Mouse (Mus musculus) hindbrain, embryonic 15.5 days (tissue): ENCODE measurements around the gene Scn8a. TPM values are rescaled to one million over a fixed set of nuclear protein-coding genes. Genes with fewer than 3 reads are reported as not detected.

ENCODE experiments used
- ATAC-seq: fragments of 200-750 bp; cut with Nextera tagmentation; 2 replicates; pipeline ENCODE4 v1.8.0; 2017; ENCODE audit warnings: low read depth, moderate number of reproducible peaks, moderate TSS enrichment; ENCODE audit not compliant: low FRiP score
- H3K27ac ChIP-seq: fragments of 300-500 bp; sonication (generic); replicated peaks from 2 replicates; pipeline ENCODE4 v1.5.1; 2015; ENCODE audit warnings: mild to moderate bottlenecking, inconsistent platforms
- H3K27me3 ChIP-seq: fragments of 300-500 bp; sonication (generic); 2 replicates; pipeline ENCODE4 v1.6.1; 2015; ENCODE audit warnings: control low read depth, inconsistent platforms
- H3K36me3 ChIP-seq: fragments of 300-500 bp; sonication (generic); 2 replicates; pipeline ENCODE4 v1.6.1; 2015; ENCODE audit warnings: control low read depth, inconsistent platforms
- H3K4me1 ChIP-seq: fragments of 300-500 bp; sonication (generic); replicated peaks from 2 replicates; pipeline ENCODE4 v1.6.1; 2015; ENCODE audit warnings: control low read depth, inconsistent platforms
- H3K4me2 ChIP-seq: fragments of 300-500 bp; sonication (generic); 2 replicates; pipeline ENCODE4 v1.6.1; 2015; ENCODE audit warnings: moderate library complexity, mild to moderate bottlenecking, inconsistent platforms
- H3K4me3 ChIP-seq: fragments of 300-500 bp; sonication (generic); 2 replicates; pipeline ENCODE4 v1.5.1; 2015; ENCODE audit warnings: mild to moderate bottlenecking, inconsistent platforms
- H3K9ac ChIP-seq: fragments of 300-500 bp; sonication (generic); 2 replicates; pipeline ENCODE4 v1.6.1; 2015; ENCODE audit warnings: inconsistent platforms
- H3K9me3 ChIP-seq: fragments of 300-500 bp; sonication (generic); 2 replicates; pipeline ENCODE4 v1.6.1; 2016; ENCODE audit warnings: control low read depth, inconsistent platforms
- WGBS: fragments of 180-500 bp; shearing (Covaris S2); methylation state at CpG from one replicate; pipeline ENCODE4 v1.1.7; 2015; 5-methylcytosine and 5-hydroxymethylcytosine counted together
- polyA plus RNA-seq: library from polyadenylated mRNA; unstranded; fragments of >200 nt; fragmentation: Nextera tagmentation; extraction: Ambion mirVana; gene quantifications from 2 replicates; pipeline ENCODE4 v1.2.1, GENCODE M21; 2015

Scn8a gene
- polyA plus RNA-seq, 1 experiment from 2014 or later: 29.2 TPM

GRCm38 (mm10) chr15:101066364-101066847 lies 196.7 kb downstream of the Scn8a start:
- no peak for ATAC-seq
- H3K4me3 ChIP-seq: no peak overlapping the region
- no peaks in the 10 kb centered on the region for H3K9me3 ChIP-seq
- no peaks in the 10 kb centered on the region for H3K36me3 ChIP-seq
- H3K27me3 ChIP-seq: no peaks in the 10 kb centered on the region
- H3K4me2 ChIP-seq: no peak overlapping the region
- no peak overlapping the region for H3K9ac ChIP-seq
- H3K27ac ChIP-seq: no peak overlapping the region
- peaks cover 57% of the 10 kb centered on the region for H3K4me1 ChIP-seq
- WGBS: 8% methylated on average over 6 of the region's 6 CpGs

- WGBS: 19% methylated on average over 7 of the region's 9 CpGs
- H3K4me3 ChIP-seq: no peak overlapping the region
- ATAC-seq: no peak
- H3K4me1 ChIP-seq: peaks cover 53% of the 10 kb centered on the region
- no peaks in the 10 kb centered on the region for H3K27me3 ChIP-seq
- H3K9ac ChIP-seq: no peak overlapping the region
- H3K9me3 ChIP-seq: no peaks in the 10 kb centered on the region
- H3K4me2 ChIP-seq: no peak overlapping the region
- H3K36me3 ChIP-seq: no peaks in the 10 kb centered on the region
- no peak overlapping the region for H3K27ac ChIP-seq
Measured at GRCm38 (mm10) chr15:101066920-101067696, 197.4 kb downstream of the Scn8a start.

- H3K27me3 ChIP-seq: no peaks in the 10 kb centered on the region
- ATAC-seq: no peak
- no peak overlapping the region for H3K4me3 ChIP-seq
- no peaks in the 10 kb centered on the region for H3K36me3 ChIP-seq
- 46% methylated on average over 3 of the region's 3 CpGs for WGBS
- H3K27ac ChIP-seq: no peak overlapping the region
- H3K4me2 ChIP-seq: no peak overlapping the region
- H3K9ac ChIP-seq: no peak overlapping the region
- no peaks in the 10 kb centered on the region for H3K9me3 ChIP-seq
- H3K4me1 ChIP-seq: peaks cover 49% of the 10 kb centered on the region
Measured at GRCm38 (mm10) chr15:101068029-101068428, 198.4 kb downstream of the Scn8a start.

GRCm38 (mm10) chr15:101068671-101069070 lies 199.0 kb downstream of the Scn8a start:
- Histone ChIP-seq H3K36me3 (no peaks in the 10 kb centered on the region), H3K4me3 (no peak overlapping the region), H3K9ac (no peak overlapping the region), H3K9me3 (no peaks in the 10 kb centered on the region), H3K27ac (no peak overlapping the region), H3K27me3 (no peaks in the 10 kb centered on the region), H3K4me2 (no peak overlapping the region), H3K4me1 (peaks cover 49% of the 10 kb centered on the region)
- ATAC-seq: no peak
- WGBS: 55% methylated on average over 4 of the region's 4 CpGs

- Histone ChIP-seq H3K4me1 (peaks cover 49% of the 10 kb centered on the region), H3K9ac (no peak overlapping the region), H3K36me3 (no peaks in the 10 kb centered on the region), H3K4me2 (no peak overlapping the region), H3K4me3 (no peak overlapping the region), H3K27me3 (no peaks in the 10 kb centered on the region), H3K9me3 (no peaks in the 10 kb centered on the region), H3K27ac (no peak overlapping the region)
- ATAC-seq: no peak
- WGBS: 47% methylated on average over 9 of the region's 9 CpGs
Measured at GRCm38 (mm10) chr15:101069641-101070190, 200.1 kb downstream of the Scn8a start.

GRCm38 (mm10) chr15:101070762-101071161 lies 201.1 kb downstream of the Scn8a start:
- no peak for ATAC-seq
- H3K36me3 ChIP-seq: no peaks in the 10 kb centered on the region
- peaks cover 52% of the 10 kb centered on the region for H3K4me1 ChIP-seq
- H3K9me3 ChIP-seq: no peaks in the 10 kb centered on the region
- H3K4me2 ChIP-seq: no peak overlapping the region
- 43% methylated on average over 5 of the region's 5 CpGs for WGBS
- H3K9ac ChIP-seq: no peak overlapping the region
- no peak overlapping the region for H3K27ac ChIP-seq
- H3K27me3 ChIP-seq: no peaks in the 10 kb centered on the region
- no peak overlapping the region for H3K4me3 ChIP-seq

GRCm38 (mm10) chr15:101072736-101073135 lies 203.1 kb downstream of the Scn8a start:
- no peak overlapping the region for H3K9ac ChIP-seq
- WGBS: 59% methylated on average over 2 of the region's 2 CpGs
- no peak overlapping the region for H3K4me2 ChIP-seq
- no peak for ATAC-seq
- H3K27ac ChIP-seq: no peak overlapping the region
- H3K27me3 ChIP-seq: no peaks in the 10 kb centered on the region
- no peaks in the 10 kb centered on the region for H3K9me3 ChIP-seq
- no peak overlapping the region for H3K4me3 ChIP-seq
- peaks cover 53% of the 10 kb centered on the region for H3K4me1 ChIP-seq
- H3K36me3 ChIP-seq: no peaks in the 10 kb centered on the region

- no peak overlapping the region for H3K4me3 ChIP-seq
- H3K27ac ChIP-seq: no peak overlapping the region
- no peak for ATAC-seq
- H3K4me2 ChIP-seq: no peak overlapping the region
- no peaks in the 10 kb centered on the region for H3K36me3 ChIP-seq
- no peaks in the 10 kb centered on the region for H3K9me3 ChIP-seq
- H3K4me1 ChIP-seq: peaks cover 56% of the 10 kb centered on the region
- no peak overlapping the region for H3K9ac ChIP-seq
- no peaks in the 10 kb centered on the region for H3K27me3 ChIP-seq
- WGBS: 65% methylated on average over 5 of the region's 5 CpGs
Measured at GRCm38 (mm10) chr15:101074067-101074466, 204.4 kb downstream of the Scn8a start.

GRCm38 (mm10) chr15:101075150-101075549 lies 205.5 kb downstream of the Scn8a start:
- Histone ChIP-seq H3K27me3 (no peaks in the 10 kb centered on the region), H3K4me3 (no peak overlapping the region), H3K4me2 (0 out of 2 replicates have a peak overlapping the region, but pooled peaks have one; percentile 89), H3K9me3 (no peaks in the 10 kb centered on the region), H3K4me1 (peaks cover 45% of the 10 kb centered on the region), H3K27ac (no peak overlapping the region), H3K36me3 (no peaks in the 10 kb centered on the region), H3K9ac (no peak overlapping the region)
- WGBS: 67% methylated on average over 4 of the region's 4 CpGs
- ATAC-seq: no peak

- Histone ChIP-seq H3K4me1 (peaks cover 40% of the 10 kb centered on the region), H3K36me3 (no peaks in the 10 kb centered on the region), H3K27me3 (no peaks in the 10 kb centered on the region), H3K4me3 (peak overlapping the region; percentile 68), H3K9me3 (no peaks in the 10 kb centered on the region), H3K9ac (no peak overlapping the region; the same call in 1 of the 2 replicates), H3K4me2 (peak overlapping the region; percentile 89), H3K27ac (peak overlapping the region; percentile 65)
- 20% methylated on average over 5 of the region's 5 CpGs for WGBS
- no peak for ATAC-seq
Measured at GRCm38 (mm10) chr15:101075656-101076055, 206.0 kb downstream of the Scn8a start.

- H3K4me1 ChIP-seq: peaks cover 37% of the 10 kb centered on the region
- ATAC-seq: 0 out of 2 replicates have a peak, but pooled peaks have one; percentile 16
- H3K9me3 ChIP-seq: no peaks in the 10 kb centered on the region
- 6% methylated on average over 25 of the region's 26 CpGs for WGBS
- H3K9ac ChIP-seq: peak overlapping the region; percentile 70
- peak overlapping the region; percentile 65 for H3K27ac ChIP-seq
- H3K36me3 ChIP-seq: no peaks in the 10 kb centered on the region
- H3K27me3 ChIP-seq: no peaks in the 10 kb centered on the region
- peak overlapping the region; percentile 68 for H3K4me3 ChIP-seq
- peak overlapping the region; percentile 89 for H3K4me2 ChIP-seq
Measured at GRCm38 (mm10) chr15:101076071-101077000, 206.7 kb downstream of the Scn8a start.
